Mouse (Mus musculus) liver, embryonic 14.5 days (tissue): ENCODE measurements around the gene Med18.

Source experiments
- CTCF ChIP-seq: IDR thresholded peaks from 2 replicates; pipeline ENCODE4 v1.5.1; 2016; ENCODE audit warnings: antibody characterized with exemption, low read depth, control low read depth
- EP300 ChIP-seq: IDR thresholded peaks from 2 replicates; pipeline ENCODE4 v1.6.1; 2016; ENCODE audit warnings: antibody characterized with exemption, low read depth

DNA sequence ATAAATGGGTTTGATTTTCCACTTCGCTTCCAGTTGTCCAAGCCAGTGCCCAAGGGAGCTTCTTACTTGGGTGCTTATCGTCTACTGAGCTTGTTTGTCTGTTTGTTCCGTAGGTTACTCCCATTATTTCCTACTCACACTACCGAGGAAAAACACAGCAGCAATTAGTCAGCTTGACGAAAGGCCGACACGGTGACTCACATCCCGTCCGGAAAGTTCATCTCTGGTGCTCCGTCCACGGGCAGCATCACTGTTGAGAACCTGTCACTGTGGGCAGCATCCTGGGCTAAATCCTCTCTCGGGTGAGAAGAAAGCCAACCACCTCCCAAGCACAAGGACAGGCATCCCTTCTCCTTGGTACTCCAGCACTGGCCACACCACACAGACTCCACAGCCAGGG is 17.6 kb downstream of the Med18 start:
- TF ChIP-seq CTCF (no peak), EP300 (no peak)
